Mouse (Mus musculus) heart, embryonic 15.5 days (tissue): Measurements from ENCODE around the gene Nudt3. TPM values are rescaled to one million over a fixed set of nuclear protein-coding genes. Genes with fewer than 3 reads are reported as not detected.
A peak's percentile ranks its signal among the peaks of the same experiment; 100 is the strongest.

Source experiments
- ATAC-seq: fragments of 200-750 bp; cut with Nextera tagmentation; replicated peaks from 2 replicates; pipeline ENCODE4 v1.8.0; 2017; ENCODE audit warnings: low read depth, moderate TSS enrichment; ENCODE audit not compliant: insufficient number of reproducible peaks, insufficient read depth, low FRiP score
- H3K27ac ChIP-seq: fragments of 300-500 bp; sonication (generic); 2 replicates; pipeline ENCODE4 v1.5.1; 2015; ENCODE audit warnings: mild to moderate bottlenecking, inconsistent platforms
- H3K27me3 ChIP-seq: fragments of 300-500 bp; sonication (generic); 2 replicates; pipeline ENCODE4 v1.6.1; 2015; ENCODE audit warnings: inconsistent platforms
- H3K36me3 ChIP-seq: fragments of 300-500 bp; sonication (generic); 2 replicates; pipeline ENCODE4 v1.6.1; 2015; ENCODE audit warnings: mild to moderate bottlenecking, inconsistent platforms
- H3K4me1 ChIP-seq: fragments of 300-500 bp; sonication (generic); replicated peaks from 2 replicates; pipeline ENCODE4 v1.6.1; 2015; ENCODE audit warnings: inconsistent platforms
- H3K4me2 ChIP-seq: fragments of 300-500 bp; sonication (generic); 2 replicates; pipeline ENCODE4 v1.6.1; 2015; ENCODE audit warnings: inconsistent platforms, mild to moderate bottlenecking, moderate library complexity
- H3K4me3 ChIP-seq: fragments of 300-500 bp; sonication (generic); 2 replicates; pipeline ENCODE4 v1.5.1; 2015; ENCODE audit warnings: mild to moderate bottlenecking, inconsistent platforms
- H3K9ac ChIP-seq: fragments of 300-500 bp; sonication (generic); 2 replicates; pipeline ENCODE4 v1.6.1; 2015; ENCODE audit warnings: mild to moderate bottlenecking, inconsistent platforms
- H3K9me3 ChIP-seq: fragments of 300-500 bp; sonication (generic); replicated peaks from 2 replicates; pipeline ENCODE4 v1.6.1; 2016; ENCODE audit warnings: inconsistent platforms
- WGBS: fragments of 180-500 bp; shearing (Covaris S2); methylation state at CpG from one replicate; pipeline ENCODE4 v1.1.7; 2015; ENCODE audit warnings: mixed read lengths; 5-methylcytosine and 5-hydroxymethylcytosine counted together
- polyA plus RNA-seq: library from polyadenylated mRNA; unstranded; fragments of >200 nt; fragmentation: Nextera tagmentation; extraction: Ambion mirVana; gene quantifications from 2 replicates; pipeline ENCODE4 v1.2.1, GENCODE M21; 2015

Nudt3 gene
- polyA plus RNA-seq: 132 and 145 TPM in 2 replicates

- no peaks in the 10 kb centered on the region for H3K9me3 ChIP-seq
- peak within 1 kb of the TSS; percentile 95 for H3K27ac ChIP-seq
- H3K27me3 ChIP-seq: no peaks in the 10 kb centered on the region
- peaks cover 40% of the 10 kb centered on the region for H3K4me1 ChIP-seq
- no peaks in the 10 kb centered on the region for H3K36me3 ChIP-seq
- peak within 1 kb of the TSS; percentile 98 for H3K9ac ChIP-seq
- 7% methylated on average over 91 of the region's 91 CpGs for WGBS
- peak within 1 kb of the TSS; percentile 72 for H3K4me2 ChIP-seq
- H3K4me3 ChIP-seq: peak within 1 kb of the TSS; percentile 96
- peak; percentile 90 for ATAC-seq
These were observed at the start of gene Nudt3 for GRCm38 (mm10) chr17:27623360-27624326. TSS of gene Nudt3 (minus strand) at chr17:27623495.

DNA sequence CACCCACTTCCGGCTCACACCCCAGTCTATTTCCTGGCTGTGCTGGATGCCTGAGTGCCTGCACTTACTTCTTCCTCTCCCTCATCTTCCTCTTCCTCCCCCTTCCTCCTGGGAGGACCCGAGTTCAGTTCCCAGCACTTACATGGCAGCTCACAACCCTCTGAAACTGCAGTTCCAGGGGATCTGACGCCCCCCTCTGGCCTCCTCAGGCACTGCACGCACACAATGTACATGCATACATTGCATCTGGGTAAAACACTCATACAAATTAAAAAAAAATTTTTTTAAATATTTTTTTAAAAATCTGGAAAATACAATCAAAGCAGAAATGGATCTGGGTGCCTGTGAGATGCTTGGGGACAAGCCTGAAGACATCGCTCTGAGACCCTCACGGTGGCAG, 48.4 kb upstream of the Nudt3 start:
- peaks cover 3% of the 10 kb centered on the region; the same call in 1 of the 2 replicates for H3K4me1 ChIP-seq
- no peak overlapping the region for H3K27ac ChIP-seq
- H3K4me3 ChIP-seq: no peak overlapping the region
- no peaks in the 10 kb centered on the region for H3K27me3 ChIP-seq
- no peak overlapping the region for H3K4me2 ChIP-seq
- H3K36me3 ChIP-seq: no peaks in the 10 kb centered on the region
- H3K9ac ChIP-seq: no peak overlapping the region
- 76% methylated on average over 6 of the region's 6 CpGs for WGBS
- H3K9me3 ChIP-seq: no peaks in the 10 kb centered on the region
- ATAC-seq: no peak

GRCm38 (mm10) chr17:27658767-27659166, 35.5 kb upstream of the Nudt3 start:
- no peak overlapping the region for H3K4me3 ChIP-seq
- no peak overlapping the region for H3K9ac ChIP-seq
- ATAC-seq: no peak
- H3K4me1 ChIP-seq: peaks cover 16% of the 10 kb centered on the region
- WGBS: 67% methylated on average over 7 of the region's 7 CpGs
- no peaks in the 10 kb centered on the region for H3K9me3 ChIP-seq
- H3K27ac ChIP-seq: no peak overlapping the region
- peaks cover 38% of the 10 kb centered on the region for H3K27me3 ChIP-seq
- H3K4me2 ChIP-seq: no peak overlapping the region
- no peaks in the 10 kb centered on the region for H3K36me3 ChIP-seq

GRCm38 (mm10) chr17:27657123-27657522, 33.8 kb upstream of the Nudt3 start:
- Histone ChIP-seq H3K9ac (no peak overlapping the region), H3K9me3 (no peaks in the 10 kb centered on the region), H3K36me3 (no peaks in the 10 kb centered on the region), H3K27me3 (peaks cover 42% of the 10 kb centered on the region), H3K27ac (no peak overlapping the region), H3K4me3 (no peak overlapping the region), H3K4me1 (peaks cover 16% of the 10 kb centered on the region), H3K4me2 (no peak overlapping the region)
- 64% methylated on average over 8 of the region's 8 CpGs for WGBS
- ATAC-seq: no peak

GRCm38 (mm10) chr17:27656414-27656813, 33.1 kb upstream of the Nudt3 start:
- Histone ChIP-seq H3K4me1 (peaks cover 16% of the 10 kb centered on the region), H3K4me3 (no peak overlapping the region), H3K36me3 (no peaks in the 10 kb centered on the region), H3K9ac (no peak overlapping the region), H3K4me2 (peak overlapping the region; percentile 92), H3K27me3 (peaks cover 42% of the 10 kb centered on the region), H3K9me3 (no peaks in the 10 kb centered on the region), H3K27ac (no peak overlapping the region)
- ATAC-seq: no peak
- WGBS: 11% methylated on average over 5 of the region's 5 CpGs

- ATAC-seq: no peak
- Histone ChIP-seq H3K4me2 (peak overlapping the region; percentile 92), H3K9me3 (no peaks in the 10 kb centered on the region), H3K4me1 (peaks cover 16% of the 10 kb centered on the region), H3K4me3 (peak overlapping the region; percentile 53), H3K9ac (no peak overlapping the region), H3K27me3 (peaks cover 42% of the 10 kb centered on the region), H3K36me3 (no peaks in the 10 kb centered on the region), H3K27ac (no peak overlapping the region)
- WGBS: 3% methylated on average over 14 of the region's 14 CpGs
These were observed 32.7 kb upstream of the Nudt3 start for GRCm38 (mm10) chr17:27656011-27656399.

DNA sequence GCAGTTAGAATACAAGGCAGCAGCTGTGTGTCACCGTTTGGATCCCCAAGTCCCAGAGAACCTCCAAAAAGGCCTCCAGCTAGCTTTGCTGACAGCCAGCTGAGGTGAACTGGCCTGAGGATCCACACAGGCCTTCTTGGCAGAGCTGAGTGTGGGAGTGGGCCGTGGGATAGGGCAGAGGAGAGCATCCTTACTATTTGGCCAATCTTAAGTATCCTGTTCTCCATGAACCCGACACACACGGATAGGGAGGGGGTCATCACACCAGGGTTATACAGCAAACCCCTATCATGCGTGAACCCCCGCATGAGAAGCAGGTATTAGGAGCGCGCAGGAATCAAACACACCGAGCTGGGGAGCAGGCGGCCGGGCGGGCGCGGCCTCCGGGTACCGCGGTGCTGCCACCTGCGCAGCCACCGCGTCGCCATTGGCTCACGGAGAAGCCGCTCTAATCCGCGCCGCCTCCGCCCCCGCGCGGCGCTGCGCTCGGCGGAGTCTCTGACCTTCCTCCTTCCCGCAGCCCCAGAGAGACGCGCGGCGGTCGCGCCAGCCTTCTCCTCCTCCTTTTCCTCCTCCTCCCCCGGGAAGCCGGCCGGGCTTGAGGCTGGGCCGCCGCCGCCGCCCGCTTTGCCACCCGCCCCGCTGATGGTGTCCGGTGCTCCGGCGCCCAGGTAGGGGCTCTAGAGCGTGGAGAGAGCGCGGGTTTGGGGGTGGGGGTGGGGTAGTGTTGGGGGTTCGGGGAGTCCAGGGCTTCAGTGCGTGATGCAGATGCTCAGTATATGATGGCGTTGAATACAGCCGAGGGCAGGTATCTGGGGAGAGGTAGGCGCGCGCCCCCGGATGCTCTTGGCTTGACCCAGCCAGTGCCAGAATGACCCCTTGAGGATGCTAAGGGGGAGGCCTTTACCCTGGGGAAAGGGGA, 32.1 kb upstream of the Nudt3 start, which contains the start of gene Pacsin1:
Gene Pacsin1 (plus strand): TSS at position 421 of the 922 bp plus-strand sequence.
- H3K9ac ChIP-seq: peak within 1 kb of the TSS; percentile 47
- H3K36me3 ChIP-seq: no peaks in the 10 kb centered on the region
- no peaks in the 10 kb centered on the region for H3K9me3 ChIP-seq
- peak within 1 kb of the TSS; percentile 92 for H3K4me2 ChIP-seq
- 0 out of 2 replicates have a peak, but pooled peaks have one; percentile 25 for ATAC-seq
- H3K27ac ChIP-seq: no peak within 1 kb of the TSS
- peaks cover 42% of the 10 kb centered on the region for H3K27me3 ChIP-seq
- WGBS: 3% methylated on average over 62 of the region's 65 CpGs
- peak within 1 kb of the TSS; percentile 53 for H3K4me3 ChIP-seq
- peaks cover 16% of the 10 kb centered on the region for H3K4me1 ChIP-seq

DNA sequence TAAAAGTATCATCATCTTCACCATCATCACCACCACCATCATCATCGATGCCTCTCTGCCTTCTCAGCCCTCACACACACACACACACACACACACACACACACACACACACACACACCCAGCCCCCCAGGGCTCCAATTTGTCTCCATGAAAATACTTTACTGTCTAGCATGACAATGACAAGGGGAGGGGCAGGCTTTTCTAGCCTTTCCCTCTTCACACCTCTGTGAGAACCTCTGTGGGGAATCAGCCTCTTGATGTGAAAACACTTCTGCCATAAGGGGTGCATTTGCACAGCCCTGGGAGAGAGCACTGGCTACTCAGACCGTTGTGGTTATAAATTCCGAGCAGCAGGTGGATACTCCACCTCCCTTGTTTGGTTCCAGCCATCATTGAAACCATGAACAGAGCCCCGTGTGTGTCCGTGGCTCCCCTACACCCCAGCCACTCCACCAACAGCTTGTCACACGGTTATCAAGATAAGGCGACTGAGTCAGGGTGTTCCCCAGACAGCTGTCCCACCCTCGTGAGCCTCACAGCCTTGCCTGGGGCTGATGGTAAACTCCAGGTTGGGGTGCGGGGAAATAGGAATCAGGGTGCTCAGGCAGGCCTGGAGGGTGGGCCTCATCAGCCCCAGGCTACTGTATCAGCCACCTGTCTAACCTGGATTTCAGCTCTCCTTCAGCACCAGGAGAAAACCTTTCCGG, 30.1 kb upstream of the Nudt3 start:
- Histone ChIP-seq H3K4me3 (no peak overlapping the region), H3K27ac (no peak overlapping the region), H3K9me3 (no peaks in the 10 kb centered on the region), H3K36me3 (no peaks in the 10 kb centered on the region), H3K4me2 (no peak overlapping the region), H3K27me3 (peaks cover 42% of the 10 kb centered on the region), H3K4me1 (peaks cover 16% of the 10 kb centered on the region), H3K9ac (no peak overlapping the region)
- WGBS: 51% methylated on average over 10 of the region's 10 CpGs
- ATAC-seq: no peak

DNA sequence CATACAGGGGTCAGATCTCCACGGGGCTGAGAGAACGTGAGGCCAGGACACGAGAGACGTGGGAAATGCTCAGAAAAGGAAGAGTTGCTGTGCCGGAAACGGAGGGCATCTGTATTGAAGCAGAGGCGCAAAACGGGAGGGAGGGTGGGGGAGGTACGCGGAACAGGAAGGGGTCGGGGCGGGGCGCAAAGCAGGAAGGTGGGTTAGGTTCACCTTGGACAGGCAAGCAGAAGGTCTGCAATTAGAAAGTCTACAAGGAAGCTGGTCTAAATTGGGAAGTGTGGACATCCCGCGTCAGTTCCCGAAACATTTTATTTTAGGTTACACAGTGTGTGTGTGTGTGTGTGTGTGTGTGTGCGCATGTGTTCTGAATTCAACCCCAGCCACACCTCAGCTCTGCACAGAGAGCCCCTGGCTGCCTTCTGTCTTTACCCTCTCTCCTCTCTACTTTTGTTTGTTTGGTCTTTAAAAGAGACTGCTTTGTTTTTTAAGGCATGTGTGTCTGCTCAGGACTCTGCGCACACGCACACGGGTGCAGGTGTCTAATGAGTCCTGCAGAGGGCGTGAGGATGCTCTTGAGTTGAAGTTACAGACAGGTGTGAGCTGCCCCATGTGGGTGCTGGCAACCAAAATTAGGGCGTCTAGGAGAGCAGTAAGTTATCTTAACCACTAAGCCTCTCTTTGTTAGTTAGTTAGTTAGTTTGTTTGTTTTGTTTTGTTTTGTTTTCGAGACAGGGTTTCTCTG, 28.9 kb upstream of the Nudt3 start:
- no peak overlapping the region for H3K4me2 ChIP-seq
- no peak for ATAC-seq
- H3K4me1 ChIP-seq: peaks cover 16% of the 10 kb centered on the region
- H3K9ac ChIP-seq: no peak overlapping the region
- H3K9me3 ChIP-seq: no peaks in the 10 kb centered on the region
- no peak overlapping the region for H3K4me3 ChIP-seq
- no peaks in the 10 kb centered on the region for H3K36me3 ChIP-seq
- peaks cover 38% of the 10 kb centered on the region for H3K27me3 ChIP-seq
- no peak overlapping the region for H3K27ac ChIP-seq
- WGBS: 77% methylated on average over 23 of the region's 23 CpGs

GRCm38 (mm10) chr17:27650586-27650985, 27.3 kb upstream of the Nudt3 start:
- Histone ChIP-seq H3K4me2 (no peak overlapping the region), H3K4me3 (no peak overlapping the region), H3K4me1 (peaks cover 5% of the 10 kb centered on the region), H3K27ac (no peak overlapping the region), H3K36me3 (no peaks in the 10 kb centered on the region), H3K27me3 (peaks cover 22% of the 10 kb centered on the region), H3K9ac (no peak overlapping the region), H3K9me3 (no peaks in the 10 kb centered on the region)
- WGBS: 77% methylated on average over 13 of the region's 13 CpGs
- no peak for ATAC-seq
